Mouse (Mus musculus) megakaryocyte progenitor cell, adult 5-6 weeks (primary cell): Measurements from ENCODE around the gene Zfp282. TPM values are rescaled to one million over a fixed set of nuclear protein-coding genes. Genes with fewer than 3 reads are reported as not detected.
A peak's percentile ranks its signal among the peaks of the same experiment; 100 is the strongest.
"Not testable (repeated sequence)": the region's sequence is repeated elsewhere in the genome, so short reads cannot be mapped to it uniquely, and the experiment has no call there.

Source experiments
- ATAC-seq: replicated peaks from 2 replicates; pipeline ENCODE4 v1.8.0; 2016; ENCODE audit warnings: mild to moderate bottlenecking, moderate TSS enrichment, inconsistent platforms; ENCODE audit not compliant: poor library complexity
- total RNA-seq, 2 experiments: library from RNA; stranded (forward) in 1 of 2; stranded (reverse) in 1 of 2; fragments of 157-497, 149-512 nt in 1 of 2; fragments of 200-1000 nt in 1 of 2; gene quantifications; 2 replicates each; pipeline versions ENCODE4 v1.2.3 to v1.2.4; 2015 to 2017

Zfp282 gene
- 6.5 and 7.6 TPM in 2 replicates for total RNA-seq (2015)
- total RNA-seq (2017) = 10.9 and 12.2 TPM in 2 replicates

GRCm38 (mm10) chr6:47877058-47877457 lies at the start of gene Zfp282:
Zfp282 (plus strand) TSS chr6:47877204.
- no peak for ATAC-seq

GRCm38 (mm10) chr6:47827462-47827861 lies 49.5 kb upstream of the Zfp282 start:
- ATAC-seq = no peak

- ATAC-seq = peak; percentile 58
These were observed 48.1 kb upstream of the Zfp282 start for GRCm38 (mm10) chr6:47828950-47829349.

- peak; percentile 93 for ATAC-seq
These were observed 46.6 kb upstream of the Zfp282 start, which contains the start of gene Zfp786 for GRCm38 (mm10) chr6:47830104-47831078. Zfp786 (minus strand) TSS chr6:47830867.

- no peak for ATAC-seq
These were observed 44.8 kb upstream of the Zfp282 start for GRCm38 (mm10) chr6:47832220-47832619.

GRCm38 (mm10) chr6:47835482-47835983 lies 41.5 kb upstream of the Zfp282 start, which contains the start of gene Zfp398:
Zfp398 (plus strand) TSS chr6:47835661.
- ATAC-seq = peak; percentile 89

GRCm38 (mm10) chr6:47835984-47836521 lies 41.0 kb upstream of the Zfp282 start:
- peak; percentile 47 for ATAC-seq

GRCm38 (mm10) chr6:47837630-47838029 lies 39.4 kb upstream of the Zfp282 start:
- ATAC-seq = no peak

- ATAC-seq = no peak
These were observed 35.9 kb upstream of the Zfp282 start for GRCm38 (mm10) chr6:47841077-47841476.

GRCm38 (mm10) chr6:47841831-47842230 lies 35.2 kb upstream of the Zfp282 start:
- no peak for ATAC-seq

- ATAC-seq = peak; percentile 70
These were observed 34.7 kb upstream of the Zfp282 start for GRCm38 (mm10) chr6:47842337-47842736.

GRCm38 (mm10) chr6:47845779-47846178 lies 31.2 kb upstream of the Zfp282 start:
- no peak for ATAC-seq

- no peak for ATAC-seq
These were observed 19.8 kb upstream of the Zfp282 start for GRCm38 (mm10) chr6:47857241-47857640.

- ATAC-seq = not testable (repeated sequence)
These were observed 19.3 kb upstream of the Zfp282 start for GRCm38 (mm10) chr6:47857729-47858128.

- ATAC-seq = no peak
These were observed 4.7 kb upstream of the Zfp282 start for GRCm38 (mm10) chr6:47872266-47872665.

- peak; percentile 95 for ATAC-seq
These were observed 593 bp downstream of the Zfp282 start for GRCm38 (mm10) chr6:47877461-47878132.

GRCm38 (mm10) chr6:47878133-47878514 lies 1.1 kb downstream of the Zfp282 start:
- no peak for ATAC-seq

GRCm38 (mm10) chr6:47878593-47878992 lies 1.6 kb downstream of the Zfp282 start:
- no peak for ATAC-seq

- ATAC-seq = no peak
These were observed 2.2 kb downstream of the Zfp282 start for GRCm38 (mm10) chr6:47879049-47879716.

GRCm38 (mm10) chr6:47880166-47880565 lies 3.2 kb downstream of the Zfp282 start:
- ATAC-seq = no peak
